Mouse (Mus musculus) neutrophil, adult 5-6 weeks (primary cell): Measurements from ENCODE around the gene Gal3st2. TPM values are rescaled to one million over a fixed set of nuclear protein-coding genes. Genes with fewer than 3 reads are reported as not detected.
"Not testable (repeated sequence)": the region's sequence is repeated elsewhere in the genome, so short reads cannot be mapped to it uniquely, and the experiment has no call there.

ENCODE experiments used
- ATAC-seq: fragments of 151-379, 151-347 bp; 2 replicates; pipeline ENCODE4 v1.8.0; 2017; ENCODE audit warnings: mild to moderate bottlenecking, moderate TSS enrichment; ENCODE audit not compliant: insufficient number of reproducible peaks, poor library complexity, low FRiP score, severe bottlenecking; ENCODE audit errors: extremely low read depth
- total RNA-seq: library from RNA; stranded (forward); fragments of 200-1000 nt; gene quantifications from 2 replicates; pipeline ENCODE4 v1.2.3, GENCODE M21; 2017

Gene Gal3st2
- total RNA-seq, 1 experiment from 2014 or later, result not detected

DNA sequence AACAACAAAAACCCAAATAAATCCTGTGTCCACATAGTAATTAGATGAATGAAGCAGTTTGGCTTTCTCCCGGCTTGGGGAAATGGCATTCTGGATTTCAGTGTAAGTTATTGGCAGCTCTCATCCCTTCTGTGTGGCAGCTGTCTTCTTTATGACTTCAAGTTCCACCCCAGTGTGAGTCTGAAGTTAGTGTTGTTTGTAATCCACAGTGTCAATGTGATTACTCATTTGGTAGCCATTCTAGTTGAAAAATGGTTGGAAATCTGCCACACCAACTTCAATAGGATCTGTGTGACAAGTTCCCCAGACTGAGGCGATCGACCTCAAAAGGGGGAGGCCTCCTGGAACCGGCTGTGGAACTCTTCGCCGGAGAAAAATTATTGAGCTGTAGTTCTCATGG lies 3.7 kb upstream of the Gal3st2 start:
- no peak for ATAC-seq

DNA sequence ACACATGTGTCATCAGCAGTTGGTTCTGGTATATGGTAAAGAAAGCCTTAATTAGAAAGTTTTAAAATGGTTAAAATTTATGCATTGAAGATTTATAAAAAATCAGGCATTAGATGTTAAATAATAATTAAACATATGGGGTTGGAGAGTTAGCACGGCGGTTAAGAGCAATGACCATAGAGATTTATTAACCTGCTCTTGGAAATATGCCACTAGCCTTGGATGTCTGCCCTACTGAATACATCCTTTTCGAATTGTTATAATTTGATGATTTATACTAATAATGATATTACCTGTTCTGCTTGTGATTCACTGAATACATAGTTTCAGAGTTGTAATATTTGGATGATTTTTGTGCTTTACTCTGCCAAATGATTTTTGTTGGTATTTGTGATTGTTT lies 3.1 kb upstream of the Gal3st2 start:
- ATAC-seq, result no peak

DNA sequence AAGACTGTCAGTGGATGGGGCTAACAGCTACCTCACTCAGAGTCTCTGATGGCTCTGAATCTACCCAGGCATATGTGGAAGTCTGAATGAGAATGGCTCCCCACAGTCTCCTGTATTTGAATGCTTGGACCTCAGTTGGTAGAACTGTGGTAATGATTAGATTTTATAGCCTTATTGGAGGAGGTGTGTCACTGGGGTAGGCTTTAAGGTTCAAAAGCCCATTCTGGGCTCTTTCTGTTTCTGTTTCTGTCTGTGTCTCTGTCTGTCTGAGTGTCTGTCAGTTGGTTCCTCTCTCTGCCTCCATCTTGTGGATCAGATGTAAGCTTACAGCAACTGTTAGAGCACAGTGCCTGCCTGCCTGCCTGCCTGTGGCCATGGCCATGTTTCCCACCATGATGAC lies 1.5 kb upstream of the Gal3st2 start:
- no peak for ATAC-seq

DNA sequence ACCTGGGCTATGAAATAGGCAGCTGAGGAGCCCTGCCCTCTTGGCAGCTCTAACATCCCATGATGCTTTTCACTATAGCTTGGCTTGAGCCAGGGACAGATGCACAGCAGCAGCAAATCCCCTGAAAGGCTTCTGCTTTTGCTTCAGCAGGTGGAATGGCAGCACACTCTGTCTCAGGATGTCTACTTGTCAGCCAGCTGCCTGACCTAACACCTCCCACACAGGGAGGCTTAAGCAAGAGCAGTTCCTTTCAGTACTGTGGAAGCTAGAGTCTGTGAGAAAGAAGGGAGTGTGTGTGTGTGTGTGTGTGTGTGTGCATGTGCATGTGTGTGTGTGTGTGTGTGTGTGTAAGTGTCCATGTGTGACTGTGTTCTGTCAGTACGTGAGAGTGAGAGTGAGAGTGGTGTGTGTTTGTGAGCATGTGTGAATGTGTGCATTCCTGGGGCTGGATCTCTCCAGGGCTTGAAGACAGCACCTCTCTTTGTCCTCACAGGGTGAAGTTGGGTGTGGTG lies 10.5 kb downstream of the Gal3st2 start:
- ATAC-seq, result not testable (repeated sequence)

DNA sequence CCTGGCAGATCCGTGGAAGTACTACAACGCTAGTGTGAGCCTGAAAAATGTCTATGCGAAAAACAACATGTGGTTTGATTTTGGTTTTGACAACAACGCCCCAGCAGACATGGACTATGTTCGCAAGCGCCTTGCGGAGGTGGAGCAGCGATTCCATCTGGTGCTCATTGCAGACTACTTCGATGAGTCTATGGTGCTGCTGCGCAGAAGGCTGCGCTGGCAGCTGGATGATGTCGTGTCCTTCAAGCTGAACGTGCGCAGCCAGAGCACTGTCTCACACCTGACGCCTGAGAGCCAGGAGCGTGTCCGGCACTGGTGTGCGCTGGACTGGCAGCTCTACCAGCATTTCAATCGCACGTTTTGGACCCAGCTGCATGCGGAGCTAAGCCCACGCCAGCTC lies 13.3 kb downstream of the Gal3st2 start:
- not testable (repeated sequence) for ATAC-seq

DNA sequence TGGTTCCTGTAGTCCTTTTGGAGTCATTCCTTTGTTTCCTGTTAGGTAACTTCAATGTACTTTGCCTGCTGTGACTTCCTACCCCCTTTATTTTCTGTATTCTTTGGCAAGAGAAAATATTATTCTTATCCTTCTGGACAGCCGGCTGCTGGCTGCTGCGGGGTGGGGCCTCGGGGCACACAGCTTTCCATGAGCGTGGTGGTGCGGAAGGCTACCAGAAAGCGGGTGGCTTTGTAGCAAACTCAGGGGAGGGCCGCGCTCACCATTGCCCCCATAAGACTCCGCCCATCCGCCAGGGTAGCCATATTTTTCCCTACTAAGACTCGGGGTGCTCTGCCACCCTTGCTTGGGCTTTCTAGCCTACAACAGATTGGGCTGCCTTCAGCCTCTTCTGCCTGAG lies 20.7 kb downstream of the Gal3st2 start:
- ATAC-seq, result not testable (repeated sequence)

DNA sequence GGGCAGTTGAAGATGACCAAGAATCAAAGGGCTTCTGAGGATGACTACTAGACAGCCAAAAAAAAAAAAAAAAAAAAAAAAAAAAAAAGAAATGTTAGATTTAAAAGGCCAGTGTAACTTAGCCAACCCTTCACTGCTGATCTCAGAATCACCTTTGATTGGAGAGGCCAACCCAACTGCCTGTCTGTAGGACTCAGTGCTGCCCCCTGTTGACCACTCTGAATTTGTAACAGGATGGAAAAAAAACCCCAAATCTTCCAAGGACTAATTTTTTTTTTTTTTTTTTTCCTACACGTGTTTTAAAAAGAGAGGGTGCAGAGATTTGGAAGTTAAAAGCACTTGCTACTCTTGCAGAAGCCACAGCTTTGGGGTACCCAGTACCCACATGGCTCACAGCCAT lies 29.8 kb downstream of the Gal3st2 start:
- ATAC-seq, result not testable (repeated sequence)

DNA sequence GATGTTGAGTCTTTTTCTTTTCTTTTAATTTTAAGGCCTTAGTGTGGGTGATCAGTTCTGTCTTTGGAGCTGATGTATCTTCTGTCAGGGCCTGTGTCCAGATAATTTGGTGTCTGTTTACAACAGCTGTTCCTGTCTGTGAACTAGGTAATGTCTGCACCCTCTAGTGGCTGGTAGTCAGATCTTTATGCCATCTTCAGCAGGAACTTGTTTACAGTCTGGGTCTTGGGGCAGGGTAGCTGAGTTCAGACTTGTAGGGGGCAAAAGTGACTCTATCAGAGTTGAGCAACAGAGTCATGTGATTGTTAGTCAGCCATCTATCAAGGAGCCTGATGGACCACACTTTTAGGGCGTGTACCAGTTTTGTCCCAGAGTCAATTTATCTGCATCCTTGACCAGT lies 36.3 kb downstream of the Gal3st2 start:
- not testable (repeated sequence) for ATAC-seq

DNA sequence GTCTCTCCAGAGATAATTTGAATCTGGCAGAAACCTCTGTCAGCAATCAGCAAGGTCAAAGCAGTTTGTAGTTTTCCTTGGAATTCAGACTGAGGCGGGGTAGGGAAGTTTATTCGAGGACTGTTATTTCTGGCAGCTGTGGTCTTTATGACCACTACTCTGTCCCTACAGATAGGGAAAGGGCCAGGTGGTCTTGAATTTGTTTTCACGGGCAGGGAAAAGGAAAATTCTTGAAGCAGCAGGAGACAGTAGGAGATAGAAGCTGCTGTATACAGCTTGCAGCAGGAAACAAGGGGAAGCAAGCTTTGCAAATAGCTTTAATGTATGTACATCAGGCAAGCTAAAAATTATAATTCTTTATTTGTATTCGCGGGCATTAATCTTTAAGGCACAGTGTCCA lies 40.2 kb downstream of the Gal3st2 start:
- not testable (repeated sequence) for ATAC-seq

DNA sequence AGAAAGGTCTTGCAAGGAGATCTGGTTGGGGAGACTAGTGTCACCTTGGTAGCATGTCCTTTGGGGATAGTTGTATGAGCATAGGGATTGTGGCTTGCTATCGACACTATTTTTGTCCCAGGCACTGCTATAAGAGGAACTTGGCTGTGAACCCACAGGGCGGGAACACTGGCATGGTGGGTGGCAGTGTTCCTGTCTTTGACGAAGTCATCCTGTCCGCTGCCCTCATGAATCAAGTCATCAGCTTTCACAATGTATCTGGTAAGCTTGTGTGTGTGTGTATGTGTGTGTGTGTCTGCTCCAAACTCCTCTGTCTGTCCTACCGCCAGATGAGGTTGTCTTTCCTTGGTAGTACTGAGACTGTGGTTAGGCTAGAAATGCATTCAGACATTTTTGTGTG lies 45.6 kb downstream of the Gal3st2 start:
- not testable (repeated sequence) for ATAC-seq

DNA sequence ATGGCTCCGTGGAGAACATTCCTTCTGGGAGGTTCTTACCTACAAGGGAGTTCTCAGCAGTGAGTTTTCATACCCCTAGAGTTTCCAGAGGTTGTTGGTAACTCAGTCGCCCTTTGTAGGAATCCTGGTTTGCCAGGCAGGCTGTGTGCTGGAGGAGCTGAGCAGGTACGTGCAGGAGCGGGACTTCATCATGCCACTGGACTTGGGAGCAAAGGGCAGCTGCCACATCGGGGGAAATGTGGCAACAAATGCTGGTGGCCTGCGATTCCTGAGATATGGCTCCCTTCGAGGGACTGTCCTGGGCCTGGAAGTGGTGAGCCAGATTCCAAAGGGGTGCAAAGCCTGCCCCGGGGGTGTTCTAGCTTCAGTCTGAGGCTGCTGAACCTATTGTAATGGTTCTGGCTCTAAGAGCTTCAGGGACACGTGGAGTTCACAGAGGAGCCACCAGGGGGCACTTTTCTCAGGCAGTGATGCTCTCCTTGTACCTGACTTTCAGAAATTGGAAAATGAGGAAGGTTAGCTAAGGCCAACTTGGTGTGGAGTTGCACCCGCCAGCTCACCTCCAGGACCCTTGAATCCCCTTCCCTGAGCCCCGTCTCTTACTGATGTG lies 48.0 kb downstream of the Gal3st2 start:
- peak; percentile 62 for ATAC-seq

DNA sequence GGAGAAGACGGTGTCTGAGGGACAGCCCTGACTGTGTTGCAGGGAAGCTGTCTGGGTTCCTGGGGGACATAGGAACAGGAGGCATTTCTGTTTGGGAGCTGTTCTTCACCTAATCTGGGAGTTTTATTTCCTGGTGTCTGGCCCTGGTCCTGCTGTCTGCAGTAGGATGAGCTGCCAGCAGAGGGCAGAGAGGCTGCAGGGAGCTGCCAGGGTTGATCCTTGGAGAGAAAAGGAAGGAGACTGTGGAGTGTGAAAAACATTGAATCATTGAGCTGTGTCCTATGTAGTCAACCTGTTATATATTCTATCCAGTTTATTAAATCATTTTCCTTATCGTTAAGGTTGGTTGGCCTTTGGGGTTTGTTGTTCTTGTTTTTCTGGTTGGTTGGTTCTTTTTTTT lies 50.8 kb downstream of the Gal3st2 start:
- ATAC-seq, result not testable (repeated sequence)

DNA sequence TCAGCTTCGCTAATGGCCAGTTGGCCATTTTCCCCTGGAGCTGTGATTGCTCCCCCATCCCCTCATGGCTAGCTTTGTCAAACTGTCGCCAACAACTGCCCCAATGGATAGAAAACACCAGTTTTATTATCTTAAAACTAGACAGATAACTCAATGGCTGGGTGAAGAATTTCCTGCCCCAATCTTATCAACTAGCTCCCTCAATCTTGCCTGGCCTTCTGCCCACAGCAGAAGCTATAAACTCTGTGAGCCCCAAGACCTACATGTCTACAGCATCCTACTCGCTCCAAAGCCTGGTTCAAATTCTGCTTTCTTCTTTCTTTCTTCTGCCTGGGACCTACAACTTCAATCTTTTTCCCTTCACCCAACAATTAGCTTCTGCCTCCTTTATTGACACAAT lies 56.1 kb downstream of the Gal3st2 start:
- not testable (repeated sequence) for ATAC-seq

DNA sequence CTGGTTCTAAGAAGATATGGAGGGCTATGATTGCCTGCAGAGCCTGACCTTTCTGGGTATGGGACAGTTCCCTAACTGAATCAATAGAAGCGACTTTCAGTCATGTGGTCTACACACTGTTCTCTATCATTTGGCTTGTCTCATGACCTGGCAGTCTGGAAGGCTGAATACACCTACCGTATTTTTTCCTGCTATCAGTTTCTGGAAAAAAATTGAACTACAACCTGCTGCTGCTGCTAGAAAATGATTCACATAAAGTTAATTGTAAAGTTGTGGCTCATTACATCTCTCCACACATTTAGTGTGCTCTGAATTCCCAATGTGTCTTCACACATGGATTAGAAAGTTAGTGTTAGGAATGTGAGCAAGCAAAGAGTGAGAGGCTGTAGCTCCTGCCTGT lies 56.9 kb downstream of the Gal3st2 start, which contains the start of gene Gal3st2b:
TSS of gene Gal3st2b (plus strand) at position 301 of the 400 bp plus-strand sequence.
- not testable (repeated sequence) for ATAC-seq

DNA sequence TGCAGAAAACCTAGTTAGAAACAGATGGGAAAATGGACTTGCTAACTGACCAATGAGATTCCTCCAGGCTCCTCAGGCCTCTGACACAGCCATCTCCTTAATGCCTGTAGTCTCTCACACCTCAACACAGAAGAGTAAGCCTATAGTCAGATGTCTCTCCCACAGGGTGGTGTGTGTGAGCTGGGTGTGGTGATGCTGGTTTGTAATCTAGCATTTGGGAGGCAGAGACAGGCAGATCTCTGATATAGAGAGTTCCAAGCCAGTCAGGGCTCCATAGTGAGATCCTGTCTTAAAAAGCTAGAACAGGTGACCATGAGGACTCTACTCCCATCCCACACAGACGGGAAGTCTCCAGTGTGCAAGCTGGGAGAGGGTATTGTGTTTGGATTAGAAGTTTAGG lies 57.7 kb downstream of the Gal3st2 start:
- ATAC-seq, result not testable (repeated sequence)

DNA sequence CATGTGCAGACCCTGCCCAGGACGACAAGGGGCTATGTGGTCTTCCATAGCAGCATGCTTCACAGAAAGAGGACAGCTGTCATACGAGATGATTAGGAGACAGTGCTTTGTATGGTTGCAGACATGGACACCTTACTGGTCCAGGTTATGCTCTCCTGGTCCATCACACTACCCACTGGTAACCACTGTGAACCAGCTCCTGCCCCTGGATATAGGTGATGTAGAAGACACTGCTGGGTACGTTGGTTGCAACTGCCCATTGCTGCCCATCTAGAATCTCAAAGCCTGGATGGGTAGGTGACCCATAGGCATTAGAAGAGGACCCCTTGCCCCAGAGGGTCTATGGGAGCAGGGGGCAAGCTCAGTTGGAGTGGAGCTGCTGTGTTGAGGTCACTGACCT lies 58.2 kb downstream of the Gal3st2 start:
- not testable (repeated sequence) for ATAC-seq

DNA sequence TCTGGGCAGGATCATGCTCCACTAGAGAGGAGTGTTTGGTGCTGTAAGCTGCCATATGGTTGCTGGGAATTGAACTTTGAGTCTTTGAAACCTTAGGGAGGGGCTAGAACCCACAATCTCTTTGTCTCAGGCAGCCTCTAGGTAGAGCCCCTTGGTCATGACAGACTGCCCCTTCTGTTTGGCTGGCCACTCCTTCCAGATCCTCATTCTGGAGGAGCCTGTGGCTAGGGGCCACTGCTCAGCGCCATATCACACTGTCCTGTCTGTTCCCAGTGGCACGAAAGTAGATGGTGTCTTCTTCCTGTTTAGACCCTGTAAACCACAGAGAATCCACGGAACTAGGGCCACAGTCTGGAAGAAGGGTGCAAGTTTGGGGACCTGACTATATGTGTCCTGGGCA lies 61.5 kb downstream of the Gal3st2 start:
- not testable (repeated sequence) for ATAC-seq

DNA sequence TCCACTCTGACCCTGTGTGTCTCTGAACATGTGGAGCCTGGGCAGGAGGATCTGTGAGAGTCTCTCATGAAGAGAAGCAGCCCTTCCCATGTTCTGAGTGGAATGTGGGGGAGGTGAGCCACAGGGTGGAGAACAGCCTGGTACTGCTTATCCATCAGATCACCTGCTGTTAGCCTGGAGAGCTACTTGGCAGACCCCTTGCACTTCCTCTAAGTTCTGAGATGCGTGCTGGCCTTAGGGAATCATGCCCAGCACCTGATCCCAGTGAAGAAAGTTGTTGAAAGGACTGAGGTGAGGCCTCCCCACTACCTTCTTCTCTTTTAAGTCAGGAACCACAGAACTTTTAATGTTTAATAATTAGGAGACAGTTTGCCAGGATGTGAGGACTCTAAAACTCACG lies 62.0 kb downstream of the Gal3st2 start:
- not testable (repeated sequence) for ATAC-seq
